24 mouse cellular contexts compared by ENCODE assay signal in the genomic region with DNA sequence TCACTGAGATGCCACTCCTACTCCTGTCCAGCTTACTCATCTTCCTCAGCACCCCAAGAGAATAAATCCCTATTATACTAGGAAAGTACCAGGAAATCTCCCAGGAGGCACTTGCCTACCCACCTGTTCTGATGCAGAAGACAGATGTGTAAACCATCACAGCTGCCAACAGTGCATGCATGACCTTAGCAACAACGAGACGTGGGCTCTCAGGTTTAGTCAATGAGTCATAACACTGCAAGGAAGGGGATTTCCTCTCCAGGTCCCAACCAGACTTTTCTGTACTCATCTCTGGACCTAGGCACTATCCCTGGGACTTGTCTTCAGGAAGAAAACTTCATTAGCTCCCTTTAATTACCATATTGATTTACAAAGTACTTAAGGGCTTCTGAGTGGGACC. TPM values are rescaled to one million over a fixed set of nuclear protein-coding genes. Genes with fewer than 3 reads are reported as not detected.
DNase-seq lines count a peak whose midpoint lies in the region; ATAC-seq lines count a peak whose summit lies in the region.
"Had no signal": no experiment of that assay in that cellular context is flagged by ENCODE, and none has a peak within 500 bp of the region (broad histone marks: within the 10 kb centered on the region; RNA-seq: fewer than 3 reads in every experiment).

No protein-coding gene starts in this region.

- WGBS in liver, embryonic 11.5 days = 58% methylated on average over 2 of the region's 2 CpGs

- H3K4me2 ChIP-seq in liver, embryonic 11.5 days = no peak overlapping the region
- H3K4me2 ChIP-seq: embryonic facial prominence, embryonic 12.5 days; forebrain, embryonic 12.5 days; heart, embryonic 11.5 days; intestine, embryonic 15.5 days had no signal

- no peaks in the 10 kb centered on the region for H3K36me3 ChIP-seq in liver, embryonic 11.5 days (ENCODE audit: control insufficient read depth, insufficient read depth, low read length)
- H3K36me3 ChIP-seq: embryonic facial prominence, embryonic 12.5 days; forebrain, embryonic 12.5 days; G1E; intestine, embryonic 15.5 days had no signal

- no peaks in the 10 kb centered on the region for H3K27me3 ChIP-seq in liver, embryonic 11.5 days (replicated peaks; ENCODE audit: control insufficient read depth, insufficient read depth, low read length)
- H3K27me3 ChIP-seq: embryonic facial prominence, embryonic 12.5 days; forebrain, embryonic 12.5 days; intestine, embryonic 15.5 days; Patski had no signal

- H3K27ac ChIP-seq in liver, embryonic 11.5 days (ENCODE audit: low read depth, low read length) = no peak overlapping the region
- H3K27ac ChIP-seq: embryonic facial prominence, embryonic 12.5 days; forebrain, embryonic 12.5 days; heart, adult 2 months; intestine, embryonic 15.5 days had no signal

- DNase-seq in A20 (ENCODE audit: low read depth, low spot score) = peak; percentile 49
- DNase-seq in thymus, postnatal 0 days (ENCODE audit: low spot score) = no peak
- DNase-seq in adrenal gland, postnatal 36 days = no peak
- DNase-seq in spleen, postnatal 10 days (ENCODE audit: low spot score in 2 of 2) = no peak
- DNase-seq in liver, embryonic 11.5 days (ENCODE audit: low spot score) = no peak
- DNase-seq: adrenal gland, adult 2 months; adrenal gland, postnatal 25 days; cerebellum, adult 11 months; cerebellum, adult 8-10 months; cerebellum, postnatal 14 days; gastrocnemius, postnatal 14 days; heart, adult 2 months; kidney, adult 18-20 months had no signal

- H3K9ac ChIP-seq in liver, embryonic 11.5 days (ENCODE audit: low read depth, low read length) = no peak overlapping the region
- H3K9ac ChIP-seq: embryonic facial prominence, embryonic 12.5 days; forebrain, embryonic 12.5 days; intestine, embryonic 15.5 days had no signal

- 0 out of 2 replicates have a peak, but pooled peaks cover 3% of the 10 kb centered on the region for H3K4me1 ChIP-seq in liver, embryonic 11.5 days (replicated peaks; ENCODE audit: control insufficient read depth, insufficient read depth, low read length)
- H3K4me1 ChIP-seq: embryonic facial prominence, embryonic 12.5 days; forebrain, embryonic 12.5 days; intestine, embryonic 15.5 days had no signal

- ATAC-seq in CD4-positive, CD25-positive, alpha-beta regulatory T cell, adult 4 months = peak; percentile 72
- peak; percentile 62 for ATAC-seq in activated CD4-positive, CD25-positive, alpha-beta regulatory T cell, adult 4 months
- ATAC-seq in inflammation-experienced regulatory T-cells, adult 6 months = peak; percentile 69
- ATAC-seq in liver, embryonic 11.5 days (replicated peaks; ENCODE audit: low FRiP score) = no peak
- ATAC-seq: forebrain, embryonic 16.5 days; hindbrain, embryonic 16.5 days; intestine, embryonic 15.5 days; Patski had no signal

- H3K9me3 ChIP-seq in liver, embryonic 11.5 days (ENCODE audit: control insufficient read depth, low read length) = no peaks in the 10 kb centered on the region
- H3K9me3 ChIP-seq: embryonic facial prominence, embryonic 12.5 days; forebrain, embryonic 12.5 days; G1E; intestine, embryonic 15.5 days had no signal

- no peak overlapping the region for H3K4me3 ChIP-seq in liver, embryonic 11.5 days (ENCODE audit: low read depth, low read length)
- H3K4me3 ChIP-seq: embryonic facial prominence, embryonic 12.5 days; forebrain, embryonic 12.5 days; heart, adult 2 months; intestine, embryonic 15.5 days had no signal

RNA-seq across cellular contexts. Expression of a gene that starts 38.8 kb away (rescaled TPM):
- polyA plus RNA-seq in CD4-positive, CD25-positive, alpha-beta regulatory T cell, adult 4 months (2017; shearing (Covaris generic)) = 10 to 100 TPM; 50.3 to 69.1 TPM
- polyA plus RNA-seq in activated CD4-positive, CD25-positive, alpha-beta regulatory T cell, adult 4 months (2017; shearing (Covaris generic)) = 10 to 100 TPM; 74.3 to 76.0 TPM
- polyA plus RNA-seq in inflammation-experienced regulatory T-cells, adult 6 months (2017; shearing (Covaris generic)) = 100 to 1,000 TPM in 1 of 3 experiments, 10 to 100 TPM in 2; 46.2 to 129 (median 63.6) TPM
- 82.5 and 93.9 TPM in 2 replicates for polyA plus RNA-seq in thymus, postnatal 0 days (2015; fragmentation: Nextera tagmentation; extraction: Ambion mirVana)
- 10 to 100 TPM; 17.3 to 22.4 TPM for total RNA-seq in adrenal gland, postnatal 36 days (2021)
- polyA plus RNA-seq in liver, embryonic 11.5 days (2014; fragmentation: Nextera tagmentation; extraction: Ambion mirVana) = 155 and 175 TPM in 2 replicates

RNA-seq across cellular contexts. Expression of a gene that starts 38.9 kb away (rescaled TPM):
- 10 to 100 TPM; 38.8 to 42.9 TPM for polyA plus RNA-seq in CD4-positive, CD25-positive, alpha-beta regulatory T cell, adult 4 months (2017; shearing (Covaris generic))
- 10 to 100 TPM; 30.0 to 37.4 TPM for polyA plus RNA-seq in activated CD4-positive, CD25-positive, alpha-beta regulatory T cell, adult 4 months (2017; shearing (Covaris generic))
- 10 to 100 TPM; 39.6 to 49.3 (median 41.3) TPM for polyA plus RNA-seq in inflammation-experienced regulatory T-cells, adult 6 months (2017; shearing (Covaris generic))
- polyA plus RNA-seq in thymus, postnatal 0 days (2015; fragmentation: Nextera tagmentation; extraction: Ambion mirVana) = 15.1 and 16.9 TPM in 2 replicates
- total RNA-seq in adrenal gland, postnatal 36 days (2021) = 10 to 100 TPM; 11.0 to 13.3 TPM
- polyA plus RNA-seq in liver, embryonic 11.5 days (2014; fragmentation: Nextera tagmentation; extraction: Ambion mirVana) = 16.4 and 18.5 TPM in 2 replicates
